Mouse (Mus musculus): Measurements from ENCODE around the gene Cd37.

The Cd37 gene

DNA sequence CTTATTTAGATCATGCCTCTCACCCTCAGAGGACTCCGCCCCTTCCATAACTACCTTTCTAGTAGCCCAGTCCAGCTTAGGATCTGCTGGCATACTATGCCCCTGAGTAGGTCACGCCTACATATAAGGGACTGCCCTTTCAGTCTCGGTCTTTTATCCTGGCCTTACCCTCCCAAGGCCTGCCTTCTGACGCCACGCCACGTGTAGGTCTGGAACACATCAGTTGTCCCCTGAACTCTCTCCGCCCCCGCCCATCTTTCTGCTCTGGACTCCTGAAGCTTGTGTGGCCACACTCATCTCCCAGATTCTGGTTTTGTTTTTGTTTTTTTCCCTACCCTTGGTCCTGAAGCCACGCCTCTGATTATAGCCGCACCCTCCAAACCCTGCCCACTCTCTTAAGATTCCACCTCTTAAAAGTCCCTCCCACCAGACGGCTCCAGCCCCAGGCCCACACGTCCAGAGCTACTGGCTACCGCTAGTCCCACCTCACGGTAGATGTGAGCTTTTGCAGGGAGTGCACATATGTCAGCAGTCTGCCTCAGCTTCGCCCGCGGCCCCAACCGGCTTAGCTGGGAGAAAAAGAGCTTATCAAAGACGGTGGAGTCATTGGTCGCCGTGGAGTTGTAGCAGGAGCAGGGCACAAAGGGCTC lies 3.9 kb downstream of the Cd37 start:
- peak; percentile 57 for DNase-seq (ENCODE audit: low read depth, low spot score)

DNA sequence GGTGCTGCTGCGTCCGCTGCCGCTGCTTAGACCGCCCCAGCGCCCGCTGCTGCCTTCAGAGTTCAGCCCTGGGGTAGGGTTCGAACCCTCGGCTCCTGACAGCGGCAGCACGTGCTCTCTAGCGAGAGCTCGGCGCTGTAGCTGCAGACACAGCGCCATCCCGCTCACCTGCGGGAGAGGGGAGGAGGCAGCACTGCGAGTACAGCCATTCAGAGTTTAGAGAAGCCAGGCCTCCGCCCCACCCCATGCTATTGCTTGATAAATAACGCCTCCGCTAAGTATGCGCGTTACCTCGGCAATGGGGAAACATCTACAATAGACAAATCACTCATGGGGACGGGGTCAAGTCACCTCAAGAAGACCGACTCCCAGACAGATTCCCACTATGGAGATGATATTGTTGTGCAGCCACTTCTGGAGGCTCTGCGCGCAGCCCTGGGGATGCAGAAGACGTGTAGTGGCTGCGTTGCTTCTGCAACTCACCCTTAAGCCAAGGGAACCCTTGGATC lies 4.5 kb downstream of the Cd37 start:
- no peak for DNase-seq (ENCODE audit: low read depth, low spot score)

DNA sequence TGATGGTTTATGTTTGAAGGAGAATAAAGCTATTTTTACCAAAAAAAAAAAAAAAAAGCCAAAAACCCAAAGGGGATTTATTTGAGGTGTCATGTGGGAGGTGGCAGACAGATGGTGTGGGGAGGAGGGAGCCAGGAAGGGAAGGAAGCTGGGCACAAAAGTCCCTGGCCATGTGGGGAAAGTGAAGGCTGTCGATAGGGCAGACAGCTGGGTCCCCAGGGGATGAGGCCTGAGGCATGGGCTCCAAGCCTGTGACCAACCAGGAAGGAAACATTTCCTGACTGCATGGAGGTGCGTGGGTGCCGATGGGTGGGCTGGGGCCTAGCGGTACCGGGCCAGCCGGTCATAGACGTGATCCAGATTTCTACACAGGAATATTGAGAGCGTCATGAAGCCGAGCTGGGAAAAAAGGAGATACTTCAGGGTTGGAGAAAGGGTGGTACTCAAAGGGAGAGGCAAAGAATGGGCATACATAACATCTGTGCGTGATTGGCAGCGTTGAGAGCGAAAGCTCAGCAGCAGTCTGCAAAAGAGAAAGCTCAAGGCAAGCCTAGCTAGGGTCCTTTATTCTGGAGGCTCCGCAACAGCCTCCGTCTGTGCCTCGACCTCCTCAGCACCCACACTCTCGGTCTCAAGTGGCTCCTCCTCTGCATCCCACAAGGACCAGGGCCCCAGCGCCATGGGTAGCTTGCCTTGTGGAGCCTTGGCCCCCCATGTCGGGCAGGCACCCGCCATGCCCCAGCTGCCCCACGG lies 5.2 kb downstream of the Cd37 start:
- DNase-seq (ENCODE audit: low read depth, low spot score), result no peak

DNA sequence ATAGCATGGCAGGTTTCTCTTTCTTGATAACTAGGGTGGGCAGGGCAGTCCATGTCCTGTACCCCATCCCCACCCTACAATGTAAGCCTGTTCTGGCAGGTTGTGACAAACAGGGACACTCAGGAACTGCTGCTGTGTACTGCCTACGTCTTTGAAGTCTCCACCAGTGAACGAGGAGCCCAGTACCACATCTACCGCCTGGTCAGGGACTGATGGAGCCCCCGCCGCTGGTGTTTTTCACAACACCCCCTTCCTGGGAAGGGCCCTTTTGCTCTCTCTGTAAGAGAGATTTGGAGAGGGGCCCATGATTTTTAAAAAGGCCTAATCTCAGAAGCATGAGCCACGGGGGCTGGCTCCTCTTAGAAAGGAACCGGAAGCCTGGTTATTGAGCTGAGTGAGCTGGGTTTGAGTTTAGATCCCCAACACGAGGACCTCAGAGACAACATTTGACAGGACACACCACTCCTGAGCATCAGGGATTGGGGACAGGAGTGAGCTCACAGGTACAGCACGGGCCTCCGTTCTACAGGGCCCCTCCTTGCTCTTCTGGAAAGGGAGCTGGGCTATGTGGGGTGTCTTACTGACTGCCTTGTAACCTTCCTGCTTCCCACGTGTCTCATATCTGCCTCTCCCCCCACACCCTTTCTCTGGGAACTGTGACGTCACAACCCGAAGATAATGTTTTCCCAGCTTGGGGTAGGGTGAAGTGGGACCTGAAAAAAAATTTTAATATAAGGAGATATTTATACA lies 6.0 kb downstream of the Cd37 start:
- DNase-seq (ENCODE audit: low read depth, low spot score), result no peak

DNA sequence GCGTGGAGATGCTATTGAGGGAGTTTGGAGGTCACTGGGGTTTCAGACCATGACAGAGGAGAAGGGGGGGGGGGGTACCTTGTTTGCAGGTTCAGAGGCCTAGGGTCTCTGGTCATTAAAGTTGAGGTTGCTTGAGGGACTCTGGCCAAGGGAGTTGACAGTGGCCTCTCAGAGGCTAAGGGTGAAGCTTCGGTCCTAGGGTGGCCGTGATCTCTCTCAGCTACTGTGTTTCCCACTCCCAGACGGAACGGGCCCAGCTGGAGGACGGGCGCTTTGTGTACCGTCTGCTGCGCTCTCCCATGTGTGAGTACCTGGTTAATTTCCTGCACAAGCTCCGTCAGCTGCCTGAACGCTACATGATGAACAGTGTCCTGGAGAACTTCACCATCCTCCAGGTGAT lies 7.0 kb downstream of the Cd37 start:
- DNase-seq (ENCODE audit: low read depth, low spot score), result no peak

DNA sequence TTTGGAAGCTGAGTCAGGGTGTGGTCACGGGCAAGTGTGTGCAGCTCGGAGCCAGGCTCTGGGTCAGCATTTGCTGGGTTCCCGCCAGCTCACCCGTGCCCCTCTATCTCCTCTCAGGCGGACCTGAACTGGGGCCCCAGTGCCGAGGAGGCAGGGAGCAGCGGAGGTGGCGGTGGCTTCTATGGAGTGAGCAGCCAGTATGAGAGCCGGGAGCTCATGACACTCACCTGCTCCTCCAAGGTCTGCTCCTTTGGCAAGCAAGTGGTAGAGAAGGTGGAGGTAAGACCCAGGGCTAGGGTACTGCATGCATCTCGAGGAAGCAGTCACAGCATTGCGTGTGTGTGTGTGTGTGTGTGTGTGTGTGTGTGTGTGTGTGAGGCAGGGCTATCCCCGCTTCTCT lies 7.7 kb downstream of the Cd37 start:
- DNase-seq (ENCODE audit: low read depth, low spot score), result no peak

DNA sequence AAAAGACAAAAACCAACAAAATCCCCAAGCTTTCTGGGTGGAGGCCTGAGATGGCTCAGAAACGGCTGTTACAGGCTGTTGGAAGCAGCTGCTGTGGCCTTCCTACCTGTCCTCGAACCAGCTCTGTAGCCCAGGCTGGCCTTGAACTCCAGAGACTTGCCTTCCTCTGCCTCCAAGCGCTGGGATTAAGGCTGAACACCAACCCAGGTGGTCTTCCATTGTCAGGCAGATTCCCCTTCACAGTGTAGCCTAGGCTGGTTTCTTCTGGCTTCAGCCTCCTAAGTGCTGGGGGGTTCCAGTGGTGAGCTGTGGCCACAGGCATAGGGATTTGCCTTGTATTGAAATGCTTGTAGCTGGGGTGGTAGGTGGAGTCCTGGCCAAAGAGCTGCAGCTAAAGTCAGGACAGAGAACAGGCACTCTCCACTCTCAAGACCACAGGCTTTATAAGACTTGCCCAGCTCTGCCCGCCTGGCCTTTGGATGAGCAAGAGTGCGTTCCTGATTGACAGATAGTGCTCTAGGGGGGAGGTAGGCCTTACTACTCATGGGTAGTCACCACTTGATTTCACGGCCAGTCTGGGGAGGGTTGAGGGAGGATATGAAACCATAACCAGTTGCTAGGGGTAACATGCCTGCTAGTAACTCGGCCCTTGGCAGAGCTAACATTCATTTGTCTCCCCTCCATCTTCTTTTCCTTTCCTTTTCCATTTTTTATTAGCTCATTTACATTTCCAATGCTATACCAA lies 9.3 kb downstream of the Cd37 start:
- DNase-seq (ENCODE audit: low read depth, low spot score), result no peak

DNA sequence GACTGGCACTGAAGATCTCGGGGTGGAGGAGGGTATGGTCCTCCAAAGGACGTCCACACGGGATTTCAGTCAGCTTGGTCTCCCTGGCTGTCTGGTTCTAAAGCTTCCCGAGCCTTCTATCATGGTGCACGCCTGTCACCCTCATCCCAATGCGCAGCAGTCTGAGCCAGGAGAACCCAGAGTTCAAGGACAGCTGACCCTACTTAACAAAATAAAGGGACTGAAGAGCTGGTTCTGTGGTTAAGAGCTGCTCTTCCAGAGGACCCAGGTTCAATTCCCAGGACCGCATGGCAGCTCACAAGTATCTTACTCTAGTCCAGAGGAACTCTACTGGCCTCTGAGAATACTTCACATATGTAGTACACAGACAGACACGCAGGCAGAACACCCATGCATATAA lies 9.9 kb downstream of the Cd37 start:
- DNase-seq (ENCODE audit: low read depth, low spot score), result no peak

DNA sequence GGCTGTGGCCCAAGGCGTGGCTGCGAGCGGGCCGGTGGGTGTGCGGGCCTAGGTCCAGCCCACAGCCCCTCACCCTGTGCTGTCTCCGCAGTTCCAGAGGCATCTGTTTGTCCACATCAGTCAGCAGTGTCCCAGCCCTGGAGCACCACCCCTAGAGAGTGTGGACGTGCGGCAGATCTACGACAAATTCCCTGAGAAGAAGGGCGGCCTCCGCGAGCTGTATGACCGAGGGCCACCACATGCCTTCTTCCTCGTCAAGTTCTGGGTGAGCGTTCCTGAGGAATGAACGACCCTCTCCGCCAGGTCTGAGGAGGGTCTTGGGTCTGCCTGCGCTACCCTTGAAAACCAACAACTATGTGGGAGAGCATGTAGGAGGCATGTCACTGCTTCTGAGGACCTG lies 10.4 kb downstream of the Cd37 start:
- DNase-seq (ENCODE audit: low read depth, low spot score), result no peak

DNA sequence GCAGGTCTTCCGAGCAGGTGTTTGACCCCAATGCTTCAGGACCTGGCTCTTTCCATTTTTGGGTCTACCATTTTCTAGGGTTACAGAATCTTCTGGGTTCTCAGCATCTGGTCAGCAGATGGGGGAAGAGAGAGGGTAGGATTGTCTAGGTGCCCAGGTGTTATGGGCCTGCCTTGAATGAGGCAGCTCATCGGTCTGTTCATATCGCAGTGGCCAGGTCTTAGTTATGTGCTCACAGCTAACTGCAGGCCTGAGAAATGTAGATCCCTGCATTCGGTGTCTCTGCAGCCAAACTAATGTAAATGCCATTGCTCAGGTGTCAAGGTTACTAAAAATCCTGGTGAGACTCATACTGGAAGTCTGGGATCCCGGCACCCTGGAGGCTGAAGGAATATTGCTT lies 12.5 kb downstream of the Cd37 start:
- DNase-seq (ENCODE audit: low read depth, low spot score), result no peak

DNA sequence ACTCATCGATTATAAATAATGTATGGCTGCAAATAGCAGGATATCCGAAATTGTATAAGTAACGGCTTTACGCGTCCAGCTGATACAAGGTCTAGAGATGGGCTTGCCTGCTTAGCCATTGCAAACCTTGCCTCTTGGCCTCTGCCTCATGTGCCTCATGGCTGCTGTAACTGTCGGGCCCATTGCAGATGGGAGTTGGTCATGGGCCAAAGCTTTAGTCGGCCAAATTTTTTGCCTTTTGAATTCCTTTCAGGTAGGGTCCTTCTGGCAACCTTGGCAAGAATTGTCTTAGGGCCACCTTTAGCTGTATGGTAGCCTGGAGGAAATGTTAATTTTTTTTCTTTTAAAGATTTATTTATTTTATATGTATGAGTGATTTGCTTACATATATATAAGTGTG lies 14.1 kb downstream of the Cd37 start:
- DNase-seq (ENCODE audit: low read depth, low spot score), result no peak

DNA sequence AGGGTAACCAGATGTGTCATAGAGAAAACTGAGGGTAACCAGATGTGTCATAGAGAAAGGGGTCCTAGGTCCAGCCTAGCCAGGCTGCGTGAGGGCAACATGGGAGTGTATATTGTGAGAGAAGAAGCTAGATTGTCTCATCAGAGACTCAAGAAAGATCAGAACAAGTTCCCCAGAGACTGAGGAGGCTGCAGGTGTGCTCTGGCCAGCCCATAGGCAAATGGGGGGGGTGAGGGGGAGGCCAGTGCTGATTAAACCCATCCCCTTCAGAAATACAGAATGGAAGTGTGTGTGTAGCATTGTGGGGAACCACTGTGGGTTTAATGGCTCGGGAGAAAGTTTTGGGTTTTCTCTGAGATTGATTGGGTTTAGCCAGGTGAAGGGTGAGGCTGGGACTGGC lies 17.2 kb downstream of the Cd37 start:
- no peak for DNase-seq (ENCODE audit: low read depth, low spot score)

DNA sequence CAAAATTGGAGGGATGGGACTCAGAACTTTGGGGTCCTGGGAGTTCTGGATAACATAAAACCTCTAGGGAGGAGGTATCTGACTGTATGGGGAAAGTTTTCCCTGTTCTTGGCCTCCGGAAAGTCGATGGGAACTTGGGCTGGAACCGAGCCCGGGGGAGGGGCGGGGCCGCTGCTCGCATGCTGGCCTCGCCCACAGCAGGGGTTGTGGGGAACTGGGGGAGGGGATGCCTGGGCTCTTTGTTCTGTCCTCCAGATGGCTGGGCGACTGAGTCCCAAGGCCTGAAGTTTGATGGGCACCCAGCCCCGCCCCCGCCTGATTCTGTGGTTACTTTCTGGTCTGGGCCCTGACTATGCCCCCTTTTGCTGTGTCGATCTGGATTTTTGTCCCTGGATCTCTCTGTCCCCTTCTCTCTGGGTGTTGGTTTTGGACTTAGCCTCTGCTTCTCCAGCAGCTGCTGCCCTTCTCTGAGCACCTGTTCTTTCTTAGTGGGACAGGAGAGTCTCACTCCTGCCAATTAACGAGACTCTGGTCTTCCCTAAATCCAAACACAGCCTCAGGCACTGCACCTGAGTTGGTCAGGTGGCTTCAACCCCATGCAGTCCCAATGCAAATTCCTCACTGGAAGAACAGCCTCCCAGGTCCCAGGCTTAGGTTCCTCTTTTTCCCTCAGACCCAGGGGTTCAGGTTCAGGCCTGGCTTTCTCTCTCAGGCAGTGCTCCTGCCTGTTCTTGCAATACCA lies 22.3 kb downstream of the Cd37 start:
- DNase-seq (ENCODE audit: low read depth, low spot score), result no peak

DNA sequence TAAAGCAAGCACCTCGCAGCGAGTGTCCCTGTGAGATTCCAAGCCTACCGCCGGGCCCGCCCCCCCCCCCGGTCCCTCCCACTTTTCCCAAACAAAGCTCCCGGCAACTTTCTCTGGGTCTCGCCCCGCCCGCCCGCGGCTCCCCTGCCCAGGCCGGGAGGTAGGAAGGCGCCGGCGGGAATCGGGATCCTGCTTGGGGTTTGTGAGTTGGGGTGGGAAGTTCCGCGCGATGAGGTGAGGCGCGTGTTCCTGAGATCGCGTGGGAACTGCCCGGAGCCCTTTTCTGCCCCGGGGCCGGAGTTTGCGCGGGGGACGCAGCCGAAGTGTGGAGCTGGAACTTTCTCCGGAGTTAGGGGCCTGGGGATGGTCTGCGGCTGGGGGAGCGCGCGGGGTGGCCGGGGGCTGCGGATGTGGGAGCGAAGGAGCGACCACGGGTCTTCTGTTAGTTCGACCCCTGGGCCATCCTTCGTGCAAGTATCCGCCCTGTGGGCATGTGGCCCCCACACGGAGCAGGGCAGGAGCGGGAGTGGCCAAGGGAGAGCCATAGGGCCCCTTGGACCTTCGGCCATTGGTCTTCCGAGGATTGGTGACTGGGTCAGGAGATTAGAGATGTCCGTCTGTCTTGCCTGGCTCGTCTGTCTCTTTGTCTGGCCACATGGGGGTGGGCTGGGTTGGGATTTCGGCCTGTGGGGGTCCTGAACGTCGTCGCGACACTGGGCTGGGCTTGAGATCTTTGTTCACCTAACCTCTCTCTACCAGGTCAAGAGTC lies 23.1 kb downstream of the Cd37 start, which contains the start of gene Tead2:
Gene Tead2 (plus strand): TSS at position 81 of the 769 bp plus-strand sequence.
- DNase-seq (ENCODE audit: low read depth, low spot score), result no peak

DNA sequence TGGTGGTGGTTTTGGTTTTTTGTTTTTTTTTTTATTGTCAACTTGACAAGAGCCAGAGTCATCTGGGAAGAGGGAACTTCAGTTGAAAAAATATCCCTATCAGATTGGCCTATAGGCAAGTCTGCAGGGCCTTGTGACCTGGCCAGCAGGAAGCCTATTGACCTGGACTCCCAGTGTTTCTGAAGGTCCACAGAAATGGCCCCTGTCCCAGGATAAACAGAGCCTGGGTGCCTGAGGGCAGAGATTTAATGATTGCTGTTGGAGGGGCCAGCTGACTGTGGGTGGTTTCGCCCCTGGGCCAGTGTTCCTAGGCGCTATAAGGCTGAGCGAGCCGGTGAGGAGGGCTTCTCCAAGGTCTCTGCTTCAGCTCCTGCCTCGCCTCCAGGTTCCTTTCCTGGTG lies 25.2 kb downstream of the Cd37 start:
- no peak for DNase-seq (ENCODE audit: low read depth, low spot score)

DNA sequence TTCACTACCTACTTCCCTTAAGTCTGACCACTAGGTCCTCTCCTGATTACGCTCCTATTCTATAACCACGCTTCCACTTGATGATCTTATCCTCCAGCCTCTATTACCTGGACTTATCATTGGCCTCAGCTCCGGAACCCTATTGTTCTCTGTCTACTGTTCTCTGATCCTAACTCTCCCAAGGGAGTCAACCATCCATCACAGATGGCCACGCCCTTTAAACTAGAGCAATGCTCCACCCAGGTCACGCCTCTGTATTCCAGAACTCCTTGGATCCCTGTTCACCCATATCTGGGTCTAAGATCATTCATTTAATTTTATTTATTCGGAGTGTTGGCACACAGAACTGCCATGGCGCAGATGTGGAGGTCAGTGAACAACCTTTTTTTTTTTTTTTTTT lies 26.6 kb downstream of the Cd37 start:
- DNase-seq (ENCODE audit: low read depth, low spot score), result no peak

DNA sequence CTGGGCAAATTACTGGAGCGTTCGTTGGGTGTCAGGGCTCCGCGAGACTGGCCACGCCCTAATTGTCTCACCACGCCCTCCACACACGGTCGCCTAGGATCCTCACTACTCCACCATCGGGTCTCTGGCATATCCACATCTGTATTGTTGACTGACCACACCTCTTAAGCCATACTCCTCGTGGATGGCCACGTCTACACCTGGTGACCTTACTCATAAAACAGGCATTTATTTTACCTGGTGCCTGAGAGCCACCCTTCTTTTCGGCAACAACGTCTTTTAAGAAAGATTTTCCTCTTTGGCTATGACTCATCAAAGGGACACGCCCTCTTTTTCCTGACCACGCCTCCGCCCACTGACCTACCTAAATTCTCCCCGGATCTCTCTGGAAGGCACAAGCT lies 27.1 kb downstream of the Cd37 start, which contains the start of gene Dkkl1:
Gene Dkkl1 (minus strand): TSS at position 297 of the 401 bp plus-strand sequence.
- no peak for DNase-seq (ENCODE audit: low read depth, low spot score)

DNA sequence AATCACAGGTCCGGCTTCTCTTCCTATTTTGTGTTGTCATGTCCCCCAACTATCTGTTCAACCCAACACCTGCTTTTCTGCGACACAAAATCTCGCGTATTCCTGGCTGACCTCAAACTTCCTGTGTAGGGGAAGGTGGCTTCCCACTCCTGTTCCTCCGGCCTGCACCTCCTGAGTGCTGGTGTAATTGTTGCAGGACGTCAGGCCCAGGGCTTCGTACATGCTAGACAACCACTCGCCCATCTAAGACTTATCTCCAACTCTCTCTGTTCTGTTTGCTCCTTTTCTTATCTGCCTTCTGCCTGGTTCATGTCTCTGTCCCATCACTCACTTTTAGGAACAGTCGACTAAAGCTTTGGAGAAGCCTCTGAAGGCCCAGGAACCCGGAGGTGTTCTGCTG lies 27.8 kb downstream of the Cd37 start:
- no peak for DNase-seq (ENCODE audit: low read depth, low spot score)

DNA sequence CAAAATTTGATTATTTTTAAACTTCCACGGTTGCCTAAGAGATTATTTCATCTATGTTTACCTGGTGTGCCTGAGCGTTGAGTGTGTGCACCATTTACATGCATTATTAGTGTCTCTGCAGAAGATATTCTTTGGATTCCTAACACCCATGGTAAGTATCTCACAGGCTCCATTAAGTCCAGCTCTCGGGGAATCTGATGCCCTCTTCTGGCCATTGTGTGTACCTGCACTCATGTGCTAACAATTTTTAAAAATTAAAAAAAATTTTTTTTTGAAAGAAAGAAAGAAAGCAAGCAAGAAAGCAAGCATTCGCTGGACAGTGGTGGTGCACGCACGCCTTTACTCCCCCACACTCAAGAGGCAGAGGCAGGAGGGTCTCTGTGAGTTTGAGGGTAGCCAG lies 30.7 kb downstream of the Cd37 start:
- DNase-seq (ENCODE audit: low read depth, low spot score), result no peak
